ENCODE assay signal across 11 mouse cellular contexts in the genomic region with DNA sequence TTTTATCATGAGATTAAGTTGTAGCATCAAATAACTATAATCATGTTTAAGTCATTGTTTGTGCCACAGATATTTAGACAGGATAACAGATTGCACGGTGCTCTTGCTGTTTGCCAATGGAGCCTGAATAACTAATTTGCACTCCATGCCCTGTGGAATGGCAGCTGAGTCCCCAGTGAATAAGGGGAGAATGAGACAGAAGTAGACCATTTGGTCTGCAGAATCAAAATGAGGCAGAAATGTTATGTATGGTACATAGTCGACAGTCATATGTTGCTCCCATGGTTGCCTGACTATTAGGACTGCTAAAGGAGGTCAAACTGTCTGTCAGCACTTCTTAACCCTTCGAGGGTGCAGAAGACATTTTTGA.
DNase-seq lines count a peak whose midpoint lies in the region; ATAC-seq and TF ChIP-seq lines count a peak whose summit lies in the region.
"Had no signal": no experiment of that assay in that cellular context is flagged by ENCODE, and none has a peak within 500 bp of the region (broad histone marks: within the 10 kb centered on the region; RNA-seq: fewer than 3 reads in every experiment).

No protein-coding gene starts in this region.

- H3K9ac ChIP-seq in forebrain, embryonic 16.5 days (replicated peaks; ENCODE audit: low read depth, low read length) = no peak overlapping the region
- H3K9ac ChIP-seq in neural tube, embryonic 14.5 days (replicated peaks; ENCODE audit: low read depth, low read length) = no peak overlapping the region

- 9% methylated on average over 3 of the region's 3 CpGs for WGBS in forebrain, embryonic 16.5 days
- 47% methylated on average over 3 of the region's 3 CpGs for WGBS in midbrain, embryonic 10.5 days
- WGBS in neural tube, embryonic 14.5 days = 15% methylated on average over 3 of the region's 3 CpGs

- DNase-seq in layer of hippocampus, adult 2 months (ENCODE audit: low spot score in 2 of 2) = no peak
- no peak for DNase-seq in layer of hippocampus, adult 18-20 months (ENCODE audit: low spot score in 2 of 2)
- no peak for DNase-seq in midbrain, embryonic 10.5 days (ENCODE audit: low spot score)
- DNase-seq in lung, adult 18-20 months = no peak
- no peak for DNase-seq in heart, adult 8-10 months (ENCODE audit: low spot score)
- DNase-seq: adrenal gland, adult 8-10 months; spleen, adult 18-20 months had no signal

- H3K4me2 ChIP-seq in forebrain, embryonic 16.5 days (ENCODE audit: low read length) = no peak overlapping the region
- no peak overlapping the region for H3K4me2 ChIP-seq in neural tube, embryonic 14.5 days (ENCODE audit: low read depth, low read length)
- H3K4me2 ChIP-seq: liver, embryonic 11.5 days had no signal

- no peaks in the 10 kb centered on the region for H3K36me3 ChIP-seq in forebrain, embryonic 16.5 days (ENCODE audit: control insufficient read depth, insufficient read depth)
- H3K36me3 ChIP-seq in midbrain, embryonic 10.5 days = no peaks in the 10 kb centered on the region
- H3K36me3 ChIP-seq in neural tube, embryonic 14.5 days (ENCODE audit: control insufficient read depth, insufficient read depth, low read length) = no peaks in the 10 kb centered on the region

- TF ChIP-seq CTCF in layer of hippocampus, adult 2 months (conservative IDR thresholded peaks at IDR 0.05) = no peak

- H3K27me3 ChIP-seq in forebrain, embryonic 16.5 days (replicated peaks; ENCODE audit: control insufficient read depth, insufficient read depth, low read length) = no peaks in the 10 kb centered on the region
- no peaks in the 10 kb centered on the region for H3K27me3 ChIP-seq in midbrain, embryonic 10.5 days (ENCODE audit: low read depth, poor library complexity, severe bottlenecking)
- H3K27me3 ChIP-seq in neural tube, embryonic 14.5 days (ENCODE audit: control insufficient read depth, insufficient read depth, low read length) = no peaks in the 10 kb centered on the region

- H3K4me1 ChIP-seq in forebrain, embryonic 16.5 days (replicated peaks; ENCODE audit: control insufficient read depth, insufficient read depth, low read length) = peaks cover 16% of the 10 kb centered on the region
- H3K4me1 ChIP-seq in midbrain, embryonic 10.5 days = peaks cover 25% of the 10 kb centered on the region
- H3K4me1 ChIP-seq in neural tube, embryonic 14.5 days (ENCODE audit: control insufficient read depth, insufficient read depth, low read length) = peaks cover 8% of the 10 kb centered on the region

- peak; percentile 90 for ATAC-seq in forebrain, embryonic 16.5 days
- ATAC-seq in neural tube, embryonic 14.5 days (ENCODE audit: low read depth) = peak; percentile 44; the same call in 1 of the 2 replicates
- no peak for ATAC-seq in megakaryocyte progenitor cell, adult 5-6 weeks (replicated peaks; ENCODE audit: poor library complexity)

- H3K9me3 ChIP-seq in forebrain, embryonic 16.5 days (ENCODE audit: control insufficient read depth, low read length) = no peaks in the 10 kb centered on the region
- H3K9me3 ChIP-seq in midbrain, embryonic 10.5 days (replicated peaks) = no peaks in the 10 kb centered on the region
- no peaks in the 10 kb centered on the region for H3K9me3 ChIP-seq in neural tube, embryonic 14.5 days (ENCODE audit: control insufficient read depth, low read length)

- H3K4me3 ChIP-seq in layer of hippocampus, adult 2 months = no peak overlapping the region
- H3K4me3 ChIP-seq in forebrain, embryonic 16.5 days (replicated peaks; ENCODE audit: low read length) = no peak overlapping the region
- no peak overlapping the region for H3K4me3 ChIP-seq in midbrain, embryonic 10.5 days
- H3K4me3 ChIP-seq in neural tube, embryonic 14.5 days (ENCODE audit: low read depth, low read length) = no peak overlapping the region

- H3K27ac ChIP-seq in layer of hippocampus, adult 2 months = peak overlapping the region; percentile 56
- peak overlapping the region; percentile 66 for H3K27ac ChIP-seq in forebrain, embryonic 16.5 days (ENCODE audit: low read length)
- H3K27ac ChIP-seq in midbrain, embryonic 10.5 days (replicated peaks) = peak overlapping the region; percentile 73
- H3K27ac ChIP-seq in neural tube, embryonic 14.5 days (ENCODE audit: low read depth, low read length) = peak overlapping the region; percentile 23; the same call in 1 of the 2 replicates

Comparison
In these comparisons a context has a peak if more than half of its experiments do, and no peak if none do; other contexts are left out.
1. H3K27ac ChIP-seq: peak in every context shown above with its lines; median percentile 73 in midbrain, embryonic 10.5 days; 66 in forebrain, embryonic 16.5 days; 56 in layer of hippocampus, adult 2 months; 23 in neural tube, embryonic 14.5 days.